Mouse (Mus musculus) myocyte (in vitro differentiated cells): ENCODE measurements at regions not wholly inside any gene's neighbourhood (a gene's known extent, or its start where the extent isn't known, plus 50 kb on each side); places are given as distances from the start of the nearest gene placed in this dataset.

Experiments
- CEBPB ChIP-seq: IDR thresholded peaks from 2 replicates; pipeline ENCODE4 v1.6.1; 2011; ENCODE audit warnings: mild to moderate bottlenecking, moderate library complexity; ENCODE audit not compliant: poor library complexity, insufficient read depth, severe bottlenecking
- E2F4 ChIP-seq: IDR thresholded peaks from one replicate; pipeline ENCODE4 v1.6.1; 2011; ENCODE audit warnings: mild to moderate bottlenecking, control low read depth, moderate library complexity; ENCODE audit not compliant: insufficient read depth
- MAX ChIP-seq: IDR thresholded peaks from one replicate; pipeline ENCODE4 v1.6.1; 2011; ENCODE audit warnings: low read depth, mild to moderate bottlenecking, control low read depth
- MYOD1 ChIP-seq, 3 experiments: IDR thresholded peaks; one replicate each; pipeline ENCODE4 v1.6.1; 2011; ENCODE audit warnings: control low read depth in 2 of 3, low read depth in 2 of 3, mild to moderate bottlenecking in 2 of 3, moderate library complexity in 1 of 3; ENCODE audit not compliant: insufficient read length in 2 of 3, control insufficient read depth in 1 of 3
- POLR2A ChIP-seq: IDR thresholded peaks from one replicate; pipeline ENCODE4 v1.6.1; 2011; ENCODE audit warnings: low read depth, mild to moderate bottlenecking, control low read depth, moderate library complexity; ENCODE audit not compliant: insufficient read length
- REST ChIP-seq: IDR thresholded peaks from one replicate; pipeline ENCODE4 v1.6.1; 2011; ENCODE audit warnings: mild to moderate bottlenecking, control low read depth, moderate library complexity; ENCODE audit not compliant: insufficient read depth, insufficient read length
- SRF ChIP-seq: IDR thresholded peaks from one replicate; pipeline ENCODE4 v1.6.1; 2011; ENCODE audit warnings: low read depth; ENCODE audit not compliant: control insufficient read depth, insufficient read length
- TCF12 ChIP-seq: IDR thresholded peaks from one replicate; pipeline ENCODE4 v1.6.1; 2011; ENCODE audit warnings: mild to moderate bottlenecking, control low read depth; ENCODE audit not compliant: poor library complexity, insufficient read depth, severe bottlenecking
- TCF3 ChIP-seq: IDR thresholded peaks from one replicate; pipeline ENCODE4 v1.6.1; 2011; ENCODE audit warnings: low read depth, control low read depth; ENCODE audit not compliant: insufficient read length
- USF1 ChIP-seq: IDR thresholded peaks from one replicate; pipeline ENCODE4 v1.6.1; 2011; ENCODE audit warnings: low read depth, mild to moderate bottlenecking, control low read depth, moderate library complexity

DNA sequence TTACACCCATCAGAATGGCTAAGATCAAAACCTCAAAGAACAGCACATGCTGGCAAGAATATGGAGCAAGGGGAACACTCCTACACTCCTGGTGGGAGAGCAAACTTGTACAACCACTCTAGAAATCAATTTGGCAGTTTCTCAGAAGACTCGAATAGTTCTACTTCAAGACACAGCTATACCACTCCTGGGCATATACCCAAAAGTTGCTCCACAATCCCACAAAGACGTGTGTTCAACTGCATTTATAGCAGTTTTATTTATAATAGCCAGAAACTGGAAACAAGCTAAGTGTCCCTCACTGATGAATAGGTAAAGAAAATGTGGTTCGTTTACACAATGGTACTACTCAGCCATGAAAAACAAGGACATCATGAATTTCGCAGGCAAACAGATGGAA is 384.6 kb upstream of the Atp2b1 start:
- TF ChIP-seq MYOD1 (IDR thresholded peaks at IDR 0.05; ENCODE audit: control insufficient read depth in 1 of 3, insufficient read length in 2 of 3, low read depth in 2 of 3) (no peak), CEBPB (no peak), USF1 (no peak), POLR2A (no peak), E2F4 (no peak), MAX (no peak), SRF (no peak), TCF3 (no peak), TCF12 (no peak), REST (no peak)
